In the genomic region with DNA sequence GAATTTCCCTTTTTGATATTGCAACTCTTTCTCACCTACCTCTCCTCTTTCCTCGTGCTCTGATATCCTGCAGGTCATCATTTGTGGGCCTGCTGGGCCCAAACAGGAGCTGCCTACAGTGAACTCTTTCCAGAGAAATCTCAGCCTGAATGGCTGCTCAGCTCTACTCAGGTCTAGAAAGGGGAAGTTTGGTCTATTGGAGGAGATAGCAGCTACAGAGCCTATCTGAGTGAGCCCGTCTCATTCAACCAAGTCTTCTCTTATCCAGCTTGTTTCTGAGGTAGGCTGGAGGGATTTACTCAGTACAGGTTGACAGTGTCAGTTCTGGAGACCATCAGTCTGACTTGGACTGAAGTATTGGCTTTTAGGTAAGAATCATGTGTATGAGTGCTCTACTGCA, we compare ENCODE assay signal across 21 mouse cellular contexts.
"Had no signal": no experiment of that assay in that cellular context is flagged by ENCODE, and none has a peak within 500 bp of the region (broad histone marks: within the 10 kb centered on the region; RNA-seq: fewer than 3 reads in every experiment).

No protein-coding gene starts in this region.

- H3K27ac ChIP-seq: liver, embryonic 14.5 days; lung, embryonic 15.5 days; macrophage; midbrain, embryonic 10.5 days; midbrain, embryonic 13.5 days; neural tube, embryonic 13.5 days; neural tube, embryonic 15.5 days had no signal

- H3K4me2 ChIP-seq: lung, embryonic 15.5 days; midbrain, embryonic 13.5 days; neural tube, embryonic 13.5 days; neural tube, embryonic 15.5 days had no signal

- H3K4me3 ChIP-seq: lung, embryonic 15.5 days; midbrain, embryonic 10.5 days; midbrain, embryonic 13.5 days; myocyte; neural tube, embryonic 13.5 days; neural tube, embryonic 15.5 days had no signal

- ATAC-seq: lung, postnatal 0 days; midbrain, embryonic 13.5 days; midbrain, embryonic 16.5 days had no signal

- H3K9me3 ChIP-seq: lung, embryonic 15.5 days; neural tube, embryonic 15.5 days had no signal

- H3K27me3 ChIP-seq: lung, embryonic 15.5 days; midbrain, embryonic 13.5 days; neural tube, embryonic 15.5 days had no signal

- H3K4me1 ChIP-seq: lung, embryonic 15.5 days had no signal

- H3K9ac ChIP-seq: liver, embryonic 14.5 days; lung, embryonic 15.5 days; midbrain, embryonic 13.5 days; neural tube, embryonic 13.5 days; neural tube, embryonic 15.5 days had no signal

- H3K36me3 ChIP-seq: lung, embryonic 15.5 days; midbrain, embryonic 10.5 days; midbrain, embryonic 13.5 days; neural tube, embryonic 13.5 days; neural tube, embryonic 15.5 days had no signal

- DNase-seq: lung, adult 2 months; lung, postnatal 14 days; lung, postnatal 36 days; retina, postnatal 1 day; right cerebral cortex, adult 18-20 months; right cerebral cortex, postnatal 25 days; right cerebral cortex, postnatal 4 days; spleen, adult 18-20 months; thymus, adult 18-20 months; thymus, postnatal 14 days; thymus, postnatal 36 days had no signal
